Mouse (Mus musculus) cerebellum, postnatal 14 days (tissue): ENCODE measurements at regions not wholly inside any gene's neighbourhood (a gene's known extent, or its start where the extent isn't known, plus 50 kb on each side); places are given as distances from the start of the nearest gene placed in this dataset.

Source experiments
- DNase-seq, 2 experiments: peaks; one replicate each; pipeline ENCODE4 v3.0.0; 2021; ENCODE audit warnings: mixed read lengths in 2 of 2

- DNase-seq, result no peak
These were observed 321.6 kb downstream of the Htr1b start for GRCm38 (mm10) chr9:81312047-81312446.

- no peak for DNase-seq
These were observed 325.0 kb downstream of the Htr1b start for GRCm38 (mm10) chr9:81308532-81309191.

DNA sequence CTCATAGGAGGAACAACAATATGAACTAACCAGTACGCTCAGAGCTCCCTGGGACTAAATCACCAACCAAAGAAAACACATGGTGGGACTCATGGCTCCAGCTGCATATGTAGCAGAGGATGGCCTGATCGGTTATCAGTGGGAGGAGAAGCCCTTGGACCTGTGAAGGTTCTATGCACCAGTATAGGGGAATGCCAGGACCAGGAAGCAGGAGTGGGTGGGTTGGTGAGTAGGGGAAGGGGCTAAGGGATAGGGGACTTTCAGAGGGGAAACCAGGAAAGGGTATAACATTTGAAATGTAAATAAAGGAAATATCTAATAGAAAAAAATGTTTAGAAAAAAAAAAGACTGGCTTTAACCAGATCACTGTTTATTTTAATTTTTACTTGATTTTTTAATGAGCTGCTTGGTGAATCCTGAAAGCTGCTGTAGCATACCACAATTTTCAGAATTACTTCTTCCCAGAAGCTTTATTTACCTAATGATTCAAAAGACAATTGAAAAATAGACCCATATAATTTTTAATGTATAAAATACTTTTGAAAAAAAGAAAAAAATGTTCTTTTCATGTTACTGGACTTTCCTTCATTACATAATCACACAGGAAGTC lies 328.1 kb downstream of the Htr1b start:
- DNase-seq, result no peak

DNA sequence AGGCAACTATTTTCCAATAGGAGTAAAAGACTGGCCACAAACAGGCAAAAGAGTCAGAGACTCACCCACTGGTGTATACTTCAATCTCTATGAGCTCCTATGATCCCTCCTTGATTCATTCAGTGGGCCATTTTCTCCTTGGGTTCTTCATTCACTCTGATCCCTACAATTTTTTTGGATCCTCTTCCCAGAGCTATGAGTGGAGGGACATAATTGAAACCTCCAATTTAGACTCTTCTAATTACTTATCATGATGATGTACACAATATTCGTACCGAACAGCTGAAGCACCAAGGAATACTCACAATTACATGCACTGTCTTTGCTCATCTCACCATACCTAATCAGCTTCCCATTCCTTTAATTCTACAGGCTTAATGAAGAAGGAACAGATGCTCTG lies 357.9 kb downstream of the Htr1b start:
- no peak for DNase-seq

- no peak for DNase-seq
These were observed 358.3 kb downstream of the Htr1b start for GRCm38 (mm10) chr9:81275336-81275735.

DNA sequence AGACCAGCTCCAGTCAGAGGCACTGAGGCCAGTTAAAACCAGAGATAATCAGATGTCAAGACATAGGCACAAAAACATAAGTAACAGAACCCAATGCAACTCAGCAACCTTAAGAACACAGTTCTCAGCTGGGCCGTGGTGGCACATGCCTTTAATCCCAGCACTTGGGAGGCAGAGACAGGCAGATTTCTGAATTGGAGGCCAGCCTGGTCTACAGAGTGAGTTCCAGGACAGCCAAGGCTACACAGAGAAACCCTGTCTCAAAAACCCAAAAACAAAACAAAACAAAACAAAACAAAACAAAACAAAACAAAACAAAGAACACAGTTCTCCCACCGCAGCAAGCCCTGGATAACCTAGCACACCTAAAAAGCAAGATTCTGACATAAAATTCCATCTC lies 408.7 kb downstream of the Htr1b start:
- DNase-seq, result peak in 1 of 2 experiments; percentile 1

DNA sequence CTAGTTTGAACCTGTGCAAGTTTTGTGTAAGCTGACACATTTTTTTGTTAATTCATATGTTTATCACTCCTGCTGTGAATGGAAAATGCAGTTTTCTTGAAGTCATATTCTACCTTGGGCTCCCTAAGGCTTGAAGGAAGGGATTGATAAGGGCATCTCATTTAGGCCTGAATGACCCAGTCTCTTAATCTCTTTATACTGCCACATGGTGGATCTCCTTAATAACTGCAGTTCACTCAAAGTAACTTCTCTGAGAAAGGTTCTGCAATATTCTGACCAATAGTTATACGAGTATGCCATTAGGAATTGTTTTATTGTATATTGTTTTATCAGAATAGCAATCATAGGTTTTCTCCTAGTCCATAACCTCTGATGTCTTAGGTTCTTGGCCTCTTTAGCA lies 415.7 kb downstream of the Htr1b start:
- no peak for DNase-seq

DNA sequence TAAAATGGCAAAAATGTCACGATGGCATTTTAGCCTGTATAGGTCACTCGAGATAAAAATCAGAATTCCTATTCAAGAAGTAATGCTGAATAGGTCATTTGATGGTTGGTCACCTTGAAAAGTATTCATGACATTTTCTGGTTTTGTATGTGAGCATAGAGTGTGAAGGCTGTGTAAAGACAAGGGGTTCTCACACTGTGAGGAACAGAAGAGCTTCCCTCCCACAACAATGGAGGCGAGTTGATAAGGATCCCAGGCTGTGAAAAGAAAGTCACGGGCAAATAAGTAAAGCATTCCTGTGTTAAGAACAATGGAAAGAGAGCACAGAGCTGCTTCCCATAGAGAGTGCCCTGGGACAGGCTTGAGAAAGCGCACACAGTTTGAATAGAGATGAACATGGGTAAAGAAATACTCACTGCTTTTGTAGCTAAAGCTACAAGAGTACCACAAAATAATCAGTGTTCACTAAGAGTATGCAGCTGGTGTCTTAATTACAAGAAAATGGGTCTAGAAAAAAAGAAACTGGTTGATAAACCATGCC lies 418.0 kb downstream of the Htr1b start:
- no peak for DNase-seq

- DNase-seq, result no peak
These were observed 418.9 kb downstream of the Htr1b start for GRCm38 (mm10) chr9:81214692-81215091.

DNA sequence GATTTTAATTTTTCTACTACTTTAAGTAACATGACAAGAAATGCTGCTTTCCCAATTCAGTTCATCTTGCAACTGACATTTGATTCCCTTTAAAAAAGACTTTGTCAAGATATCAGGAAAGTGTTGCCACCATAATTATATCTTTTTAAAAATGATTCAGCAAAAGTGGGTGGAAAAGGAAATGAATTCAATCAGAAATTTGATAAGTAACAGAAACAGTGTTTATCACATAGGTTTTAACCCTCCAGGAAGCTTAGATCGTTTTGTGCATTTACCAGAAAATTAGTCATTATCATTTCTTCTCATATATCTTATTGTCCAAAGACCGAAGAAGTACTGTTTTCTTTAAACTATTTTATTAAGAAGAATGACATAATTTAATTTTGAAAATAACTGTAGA lies 441.0 kb downstream of the Htr1b start:
- DNase-seq, result no peak
